Mouse (Mus musculus): ENCODE data around the gene Spata21.
A peak's percentile ranks its signal among the peaks of the same experiment; 100 is the strongest.

Spata21 gene

DNA sequence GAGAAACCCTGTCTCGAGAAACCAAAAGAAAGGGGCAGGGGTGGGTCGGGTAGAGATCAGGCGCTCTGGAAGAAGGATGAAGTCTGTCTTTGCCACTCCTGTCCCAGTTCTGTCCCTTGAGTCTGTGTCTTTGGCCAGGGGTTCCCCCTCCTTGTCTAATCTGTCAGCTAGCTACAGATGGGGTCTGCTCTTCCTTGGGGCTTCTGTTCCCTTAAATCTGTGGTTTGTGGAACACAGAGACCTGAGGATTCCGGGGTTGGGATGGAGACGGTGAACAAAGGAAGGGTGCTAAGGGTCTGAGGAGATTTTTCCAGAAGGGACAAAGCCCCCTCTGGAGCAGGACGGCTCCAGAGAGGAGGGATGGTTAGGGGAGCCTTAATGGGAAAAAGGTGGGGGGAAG, at the start of gene Spata21:
Gene Spata21, plus strand, starts transcription at position 301 of the 400 bp plus-strand sequence.
- DNase-seq: no peak

DNA sequence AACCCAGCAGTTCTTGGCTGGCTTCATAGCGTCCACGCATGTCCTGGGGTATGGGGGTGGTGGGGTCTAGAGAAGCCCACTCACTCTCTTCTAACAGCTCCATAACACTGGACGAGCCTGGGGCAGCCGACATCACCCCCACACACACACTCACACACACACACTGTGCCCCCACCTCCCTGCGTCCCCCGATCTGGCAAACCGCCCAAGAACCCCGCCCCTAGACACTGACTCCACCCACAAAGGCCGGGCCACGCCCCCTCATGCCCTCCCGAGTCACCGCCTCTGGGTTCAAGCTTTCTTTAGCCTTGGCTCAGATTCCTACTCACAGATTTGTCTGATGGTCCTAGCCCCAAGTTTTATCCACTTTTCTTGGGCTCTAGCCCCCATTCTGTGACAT, 47.0 kb upstream of the Spata21 start:
- no peak for DNase-seq

DNA sequence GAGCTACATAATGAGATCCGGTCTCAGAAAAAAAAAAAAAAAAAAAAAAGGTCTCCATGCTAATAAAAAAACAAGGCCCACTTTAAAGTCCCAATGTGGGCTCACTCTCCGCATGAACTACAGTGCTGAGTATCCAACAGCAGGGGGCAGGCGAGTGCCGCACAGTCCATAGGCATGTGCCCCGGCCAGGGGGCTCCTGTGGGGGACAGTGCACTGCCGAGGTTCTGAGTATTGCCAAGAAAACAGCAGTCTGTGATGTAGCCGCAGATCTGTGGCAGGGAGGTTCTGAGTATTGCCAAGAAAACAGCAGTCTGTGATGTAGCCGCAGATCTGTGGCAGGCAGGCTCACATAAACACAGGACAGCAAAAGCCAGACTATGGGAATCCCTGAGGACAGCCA, 43.3 kb upstream of the Spata21 start:
- DNase-seq: peak; percentile 73

DNA sequence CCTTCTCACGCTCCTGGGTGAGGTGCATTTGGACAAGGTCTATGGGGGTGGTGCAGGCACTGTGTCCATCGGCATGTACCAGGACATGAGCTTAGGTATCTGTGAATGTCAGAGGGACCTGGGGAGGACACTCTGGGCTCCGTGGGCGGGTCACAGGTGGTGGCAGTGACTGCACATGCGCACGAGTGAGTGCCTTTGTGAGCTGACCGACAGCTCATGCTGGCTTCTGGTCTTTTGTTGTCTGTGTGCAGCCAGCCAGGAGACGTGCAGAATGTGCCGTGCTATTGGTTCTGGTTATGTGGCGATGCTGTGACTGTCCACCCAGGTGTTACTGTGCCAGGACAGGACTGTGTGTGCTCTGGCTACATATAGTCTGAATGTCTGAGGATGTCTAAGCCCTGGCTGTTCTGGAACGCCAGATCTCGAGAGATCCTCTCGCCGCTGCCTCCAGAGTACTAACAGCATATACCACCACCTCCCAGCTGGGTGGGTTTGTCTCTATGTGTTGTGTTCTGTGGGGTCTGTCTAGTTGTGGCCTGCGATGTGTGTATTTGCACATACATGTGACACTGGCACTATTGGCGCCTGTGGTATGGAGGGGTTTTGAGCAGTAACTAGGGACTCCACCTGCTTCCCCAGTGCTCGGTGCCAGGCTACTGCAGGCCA, 39.2 kb upstream of the Spata21 start:
- DNase-seq: no peak

DNA sequence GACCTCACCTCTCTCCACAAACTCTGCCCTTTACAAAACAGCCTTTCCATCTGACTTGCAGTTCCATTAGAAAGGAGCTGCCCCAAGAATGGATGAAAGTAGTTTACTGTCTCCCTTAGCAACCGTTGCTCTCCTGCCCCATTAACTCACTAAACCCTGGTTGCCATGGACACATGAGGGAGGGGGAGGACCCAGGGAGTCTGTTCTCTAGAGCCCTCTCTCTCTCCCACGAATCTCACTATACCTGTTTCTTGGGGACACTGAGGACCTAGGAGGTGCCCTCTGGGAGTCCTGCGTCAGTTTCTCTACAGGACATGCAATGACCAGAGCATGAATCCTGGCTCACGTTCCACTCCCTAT, 38.7 kb upstream of the Spata21 start:
- peak; percentile 55 for DNase-seq

DNA sequence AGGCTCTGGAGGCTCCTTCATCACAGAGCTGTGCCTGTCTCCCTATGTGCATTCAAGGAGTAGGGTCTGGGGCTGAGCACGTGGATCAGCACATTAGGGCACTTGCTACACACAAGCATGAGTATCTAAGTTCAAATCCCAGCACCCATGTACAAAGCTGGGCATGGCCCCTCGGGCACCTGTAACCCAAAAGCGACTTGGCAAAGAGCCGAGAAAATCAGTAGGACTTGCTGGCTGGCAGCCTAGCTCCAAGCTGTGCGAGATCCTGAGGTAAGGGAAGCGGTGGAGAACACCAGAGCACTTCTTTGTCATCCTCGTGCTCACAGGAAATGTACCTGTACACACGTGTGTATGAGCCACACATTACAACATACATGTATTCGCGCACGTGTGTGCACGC, 35.7 kb upstream of the Spata21 start:
- DNase-seq: no peak

DNA sequence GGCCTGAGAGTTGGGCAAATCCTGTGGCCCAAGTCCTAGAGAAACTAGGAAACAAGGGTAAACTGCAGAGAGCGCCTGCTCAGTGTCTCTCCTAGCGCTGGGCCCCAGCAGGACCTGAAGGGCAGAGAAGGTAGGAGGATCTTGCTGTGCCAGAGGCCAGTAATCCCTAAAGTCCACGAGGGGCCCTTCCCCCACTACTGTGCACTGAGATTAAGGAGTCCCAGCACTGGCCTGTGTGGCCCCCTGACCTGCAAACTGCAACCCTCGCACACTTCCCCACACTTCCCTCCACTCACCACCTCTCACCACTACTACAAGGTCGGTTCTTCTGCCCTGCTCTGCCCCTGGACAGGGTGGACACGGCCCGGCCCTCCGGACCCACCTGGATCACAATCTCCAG, 35.0 kb upstream of the Spata21 start:
- DNase-seq: no peak

DNA sequence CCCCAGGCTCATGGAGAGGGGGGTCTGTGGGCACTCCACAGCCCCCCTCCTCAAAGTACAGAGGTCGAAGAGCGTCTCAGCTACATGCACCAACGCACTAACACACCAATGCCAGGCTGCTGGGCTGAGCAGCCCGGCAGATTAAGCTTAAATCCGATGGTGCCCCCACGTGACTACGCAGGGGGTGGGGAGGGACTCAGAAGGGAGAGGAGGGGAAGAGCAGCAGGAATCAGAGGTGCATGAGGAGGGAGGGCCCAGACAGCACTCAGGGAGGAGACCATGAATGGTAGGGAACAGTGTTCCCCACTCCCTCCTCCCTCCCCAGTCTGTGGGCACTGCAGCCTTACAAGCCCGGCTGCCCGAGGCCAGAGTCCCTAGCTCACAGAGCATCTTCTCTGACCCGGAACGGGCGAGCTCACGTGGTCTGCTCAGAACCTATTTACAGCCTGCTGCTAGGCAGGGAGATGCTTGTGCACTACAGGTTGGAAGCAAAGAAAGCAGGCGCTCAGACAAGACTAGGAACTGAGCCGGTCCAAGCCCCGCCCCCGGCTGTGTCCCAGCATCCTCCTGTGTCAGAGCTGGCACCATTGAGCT, 34.5 kb upstream of the Spata21 start:
- peak; percentile 80 for DNase-seq

DNA sequence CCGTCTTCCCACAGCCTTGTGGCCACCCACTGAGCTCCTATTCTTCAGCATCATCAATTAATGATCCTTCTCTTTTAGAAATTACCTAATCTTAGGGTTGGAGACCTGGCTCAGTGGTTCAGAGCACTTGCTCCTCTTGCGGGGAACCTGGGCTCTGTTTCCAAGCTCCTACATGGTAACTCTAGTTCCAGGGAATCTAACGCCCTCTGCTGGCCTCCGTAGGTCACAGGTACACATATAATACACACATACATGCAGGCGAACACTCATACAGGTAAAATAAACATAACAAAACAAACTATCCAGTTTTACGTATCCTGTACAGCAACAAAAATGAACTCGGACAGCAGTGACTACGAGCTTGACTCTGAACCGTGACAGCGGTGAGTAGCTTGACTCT, 31.2 kb upstream of the Spata21 start:
- no peak for DNase-seq

DNA sequence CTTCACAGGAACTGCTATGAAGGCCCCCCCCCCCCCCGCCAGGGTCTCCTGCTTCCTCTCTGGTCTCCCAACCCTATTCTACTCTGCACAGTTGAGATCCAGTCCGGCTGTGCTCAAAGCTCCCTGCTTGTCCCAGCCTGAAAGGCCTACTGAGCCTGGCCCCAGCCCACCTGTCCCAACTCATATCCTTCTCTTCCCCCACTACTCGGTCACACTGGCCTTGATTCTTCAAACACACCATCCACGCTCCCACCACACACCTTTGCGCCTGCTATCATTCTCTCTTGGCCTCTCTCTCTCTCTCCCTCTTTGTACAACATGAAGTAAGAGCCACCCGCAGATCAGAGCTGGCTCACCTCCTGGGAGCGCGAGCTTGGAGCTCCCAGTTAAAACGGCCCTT, 29.3 kb upstream of the Spata21 start:
- no peak for DNase-seq

DNA sequence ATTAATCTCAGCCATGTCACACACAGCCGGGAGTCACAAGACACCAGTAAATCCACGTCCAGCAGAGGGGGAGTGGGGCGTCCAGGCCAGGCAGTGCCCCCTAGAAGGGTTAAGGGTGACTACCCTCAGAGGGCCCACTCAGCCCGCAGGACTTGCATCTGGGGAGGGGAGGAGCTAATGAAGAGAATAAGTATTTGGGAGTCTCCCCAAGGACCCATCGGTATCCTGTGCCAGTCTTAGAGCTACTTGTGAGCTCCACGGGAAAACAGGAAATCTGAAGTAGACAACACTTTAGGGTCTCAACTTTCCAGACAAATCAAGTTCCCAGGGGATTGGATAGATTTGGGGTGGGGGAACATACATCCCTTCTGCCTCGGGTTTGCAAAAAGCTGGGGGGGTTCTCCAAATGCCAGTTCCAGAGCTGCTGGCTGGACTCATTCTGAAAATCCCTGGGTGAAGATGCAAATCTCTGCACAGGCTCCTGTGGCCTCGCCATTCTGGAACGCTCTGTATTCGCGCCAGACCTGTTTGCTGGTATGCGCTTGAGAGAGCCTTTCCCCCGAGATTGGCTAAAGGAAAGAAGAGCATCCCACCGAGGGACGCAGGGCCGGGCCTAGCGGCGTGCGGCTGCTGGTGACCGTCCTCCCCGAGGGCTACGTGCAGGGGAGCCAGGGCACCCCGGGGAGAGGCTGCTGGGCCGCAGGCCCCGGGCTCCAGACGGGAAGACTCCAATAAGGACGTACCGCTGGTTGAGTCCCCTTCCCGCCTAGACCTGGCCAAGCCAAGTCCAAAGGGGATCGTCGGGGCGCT, 28.3 kb upstream of the Spata21 start:
- DNase-seq: no peak

DNA sequence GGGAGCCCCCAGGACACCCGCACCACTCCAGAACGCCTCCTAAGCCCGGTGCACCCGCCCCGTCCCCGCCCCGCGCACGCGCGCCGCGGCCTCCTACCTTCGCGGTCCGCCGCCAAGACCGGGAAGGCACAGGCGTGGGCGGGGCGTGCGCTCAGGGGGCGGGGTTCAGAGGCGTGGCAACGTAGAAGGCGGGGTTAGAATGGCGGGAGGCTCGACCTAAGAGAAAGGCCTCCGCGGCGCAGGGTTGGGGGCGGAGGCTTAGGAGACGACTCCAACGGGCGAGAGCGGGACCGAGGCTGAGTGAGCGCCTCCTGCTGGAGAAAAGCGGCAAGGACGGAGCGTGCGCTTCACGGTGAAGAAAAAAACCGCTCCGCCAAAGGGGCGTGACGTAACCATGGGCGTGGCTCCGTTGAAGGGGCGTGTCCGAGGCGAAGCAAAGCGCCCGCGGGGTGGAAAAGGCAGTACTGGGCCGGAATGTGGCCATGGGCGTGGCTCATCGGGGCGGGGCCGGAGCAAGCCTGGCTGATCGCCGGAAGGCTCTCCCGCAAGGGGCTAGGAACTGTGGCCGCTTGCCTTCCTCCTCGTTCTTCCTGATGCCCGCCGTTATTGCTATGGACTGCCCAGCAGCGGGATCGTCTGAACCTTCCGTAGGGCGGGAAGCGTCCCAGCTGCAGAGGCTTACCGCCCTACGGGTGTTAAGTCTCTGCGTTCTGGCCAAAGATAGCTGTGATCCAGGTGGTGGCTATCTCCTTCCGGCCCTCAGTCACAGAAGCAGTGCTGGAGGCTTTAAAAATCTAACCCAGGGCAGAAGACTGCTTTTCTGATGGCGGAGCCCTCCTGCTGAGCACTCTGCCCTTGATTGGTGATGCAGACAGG, 27.5 kb upstream of the Spata21 start, which contains the start of gene Crocc:
Gene Crocc, minus strand, starts transcription at position 125 of the 876 bp plus-strand sequence.
- peak; percentile 99 for DNase-seq

DNA sequence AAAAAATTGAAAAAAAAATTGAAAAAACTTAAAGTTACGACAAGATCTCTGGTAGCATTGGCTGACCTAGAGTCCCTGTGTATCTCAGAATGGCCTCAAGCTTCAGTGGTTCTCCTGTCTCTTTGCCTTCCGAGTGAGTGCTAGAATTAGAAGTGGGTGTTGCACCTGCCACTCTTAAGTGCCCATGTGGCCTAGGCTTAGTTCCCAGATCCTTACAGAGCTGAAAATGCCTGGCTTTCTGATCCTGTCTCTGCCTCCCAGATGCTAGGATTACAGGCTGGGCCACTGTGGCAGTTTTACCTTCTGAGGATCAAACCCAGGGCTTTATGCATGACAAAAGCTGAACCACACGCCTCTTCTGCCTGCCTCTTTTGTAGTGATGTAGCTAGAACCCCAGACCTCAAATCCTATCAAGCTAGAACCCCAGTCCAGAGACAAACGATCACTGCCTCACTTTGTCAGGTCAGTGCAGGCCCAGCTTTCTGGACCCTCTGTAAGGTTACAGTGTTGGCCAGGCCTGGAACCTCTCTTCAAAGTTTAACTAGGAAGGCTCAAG, 24.0 kb upstream of the Spata21 start:
- DNase-seq: no peak

DNA sequence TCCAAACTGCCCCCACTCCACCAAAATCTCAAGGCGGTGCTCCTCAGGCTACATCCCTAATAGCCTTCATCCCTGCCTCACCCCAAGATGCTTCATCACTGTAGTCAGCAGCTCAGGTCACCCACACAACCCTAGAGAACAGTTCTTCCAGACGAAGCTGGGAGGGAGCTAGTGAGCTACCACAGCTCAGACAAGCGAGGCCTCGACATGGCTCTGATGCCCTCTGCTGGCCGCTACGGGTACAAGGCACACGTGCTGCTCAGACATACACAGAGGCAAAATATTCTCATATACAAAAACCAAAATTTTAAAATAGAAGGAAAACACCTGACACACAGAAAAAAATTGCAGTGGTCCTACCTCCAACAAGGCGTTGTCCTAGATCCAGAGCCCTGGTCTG, 23.0 kb upstream of the Spata21 start:
- peak; percentile 85 for DNase-seq

DNA sequence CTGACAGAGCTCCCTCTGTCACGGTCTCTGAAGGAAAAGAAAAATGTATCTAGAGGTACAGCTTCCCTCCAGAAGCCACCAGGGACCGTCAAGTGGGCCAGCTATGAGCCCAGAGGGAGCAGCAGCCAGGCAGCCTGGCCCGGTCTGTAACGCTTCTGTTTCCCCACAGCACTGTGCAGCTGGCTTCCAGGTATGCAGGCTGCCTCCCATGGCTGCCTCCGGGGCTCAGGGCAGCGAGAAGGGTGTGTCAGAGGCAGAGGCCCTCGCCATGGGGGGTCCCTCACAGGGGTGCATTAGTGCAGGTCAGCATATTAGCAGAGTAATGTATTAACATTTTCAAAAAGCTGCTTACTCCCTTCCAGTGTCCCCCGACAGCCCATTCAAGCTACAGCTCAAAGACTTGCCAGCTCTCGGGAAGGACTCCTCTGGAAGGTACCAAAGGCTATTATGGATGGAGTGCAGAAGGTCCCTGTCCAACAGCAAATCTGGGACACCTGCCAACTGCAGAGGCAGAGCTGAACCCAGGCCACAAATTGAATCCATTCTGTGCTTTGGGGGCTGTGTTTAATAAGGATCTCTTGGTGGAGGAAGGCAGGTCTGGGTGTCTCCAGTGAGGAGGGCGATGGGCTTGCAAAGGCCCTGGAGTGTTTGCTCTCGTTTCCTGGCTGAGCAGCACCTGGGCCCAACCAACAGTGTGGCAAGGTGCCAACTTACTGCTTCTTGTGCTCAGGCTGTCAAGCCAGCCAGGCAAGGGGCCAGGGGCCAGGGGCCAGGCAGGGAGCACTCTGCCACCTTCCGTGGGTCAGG, 21.2 kb upstream of the Spata21 start:
- no peak for DNase-seq

DNA sequence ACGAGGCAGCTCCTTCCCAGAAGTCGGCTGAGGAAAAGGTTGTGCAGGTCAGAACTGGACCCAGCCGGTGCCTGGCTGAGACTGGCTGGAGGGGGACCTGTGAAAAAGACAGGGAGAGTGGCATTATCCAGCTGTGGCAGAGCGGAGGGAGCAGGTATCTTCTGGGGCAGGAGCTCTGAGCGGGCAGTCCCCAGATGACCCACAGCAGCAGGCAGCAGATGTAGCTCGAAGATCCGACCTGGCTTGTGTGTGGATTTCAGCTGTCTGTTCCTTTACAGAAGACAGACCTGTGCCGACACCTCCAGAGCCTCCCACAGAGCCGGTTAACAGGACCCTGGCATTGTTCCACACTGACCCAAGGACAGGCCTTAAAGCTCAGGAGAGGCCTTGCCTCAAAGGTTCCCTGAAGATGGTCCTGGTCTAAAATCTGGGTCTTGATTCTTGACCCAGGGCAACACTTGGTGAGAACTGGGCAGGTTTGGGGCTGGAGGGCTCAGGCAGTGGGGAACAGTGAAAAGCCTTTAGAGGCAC, 20.6 kb upstream of the Spata21 start:
- no peak for DNase-seq

DNA sequence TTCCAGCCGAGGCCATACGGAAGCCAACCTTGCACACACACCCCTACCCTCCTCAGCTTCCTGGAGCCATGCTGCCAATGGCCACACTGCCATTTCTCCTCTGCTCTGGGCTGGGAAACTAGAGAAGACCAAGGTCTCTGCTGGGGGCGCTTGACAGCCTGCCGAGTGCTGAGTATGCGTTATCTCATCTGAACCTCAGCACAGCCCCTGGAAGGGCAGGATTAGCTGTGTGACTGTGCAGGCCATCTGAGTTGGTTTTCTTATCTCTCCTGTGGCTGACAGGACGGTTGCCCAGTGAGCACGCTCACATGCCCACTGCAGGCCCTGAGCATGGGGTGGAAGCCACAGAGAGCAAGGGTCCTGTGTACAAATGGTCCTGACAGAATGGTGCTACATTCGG, 19.5 kb upstream of the Spata21 start:
- no peak for DNase-seq

DNA sequence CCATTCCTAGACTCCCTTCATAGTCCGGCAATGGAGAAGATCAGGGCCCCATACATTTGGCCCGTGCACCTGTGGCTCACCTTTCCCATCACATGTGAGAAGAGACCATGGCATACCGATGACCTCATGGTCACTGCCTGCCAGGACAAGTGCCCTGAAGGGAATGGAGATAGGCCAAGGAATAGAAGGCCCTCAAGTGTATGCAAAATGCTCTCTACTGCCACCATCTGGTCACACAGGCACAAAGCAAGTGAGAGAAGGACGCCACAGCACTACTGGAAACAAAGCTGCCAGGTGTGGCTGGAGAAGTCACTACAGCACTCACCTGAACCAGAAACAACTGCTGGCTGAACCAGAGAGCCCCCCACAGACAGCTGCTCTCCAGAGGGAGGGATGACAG, 18.4 kb upstream of the Spata21 start:
- DNase-seq: no peak

DNA sequence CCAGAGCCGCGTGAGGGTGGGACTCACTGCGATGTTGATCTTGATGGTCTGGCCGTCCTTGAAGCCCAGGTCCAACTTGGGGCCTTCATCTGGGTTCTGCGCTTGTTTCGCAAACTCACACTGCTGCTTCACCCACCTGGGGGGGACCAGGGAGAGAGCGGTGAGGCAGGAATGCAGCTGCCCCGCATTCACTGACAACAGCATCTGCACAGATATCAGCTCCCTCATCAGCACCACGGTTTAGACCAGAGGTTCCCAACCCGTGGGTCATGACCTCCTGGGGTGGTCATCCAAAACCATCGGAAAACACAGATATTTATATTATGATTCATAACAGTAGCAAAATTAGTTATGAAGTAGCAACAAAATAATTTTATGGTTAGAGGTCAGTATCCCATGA, 15.6 kb upstream of the Spata21 start:
- no peak for DNase-seq

DNA sequence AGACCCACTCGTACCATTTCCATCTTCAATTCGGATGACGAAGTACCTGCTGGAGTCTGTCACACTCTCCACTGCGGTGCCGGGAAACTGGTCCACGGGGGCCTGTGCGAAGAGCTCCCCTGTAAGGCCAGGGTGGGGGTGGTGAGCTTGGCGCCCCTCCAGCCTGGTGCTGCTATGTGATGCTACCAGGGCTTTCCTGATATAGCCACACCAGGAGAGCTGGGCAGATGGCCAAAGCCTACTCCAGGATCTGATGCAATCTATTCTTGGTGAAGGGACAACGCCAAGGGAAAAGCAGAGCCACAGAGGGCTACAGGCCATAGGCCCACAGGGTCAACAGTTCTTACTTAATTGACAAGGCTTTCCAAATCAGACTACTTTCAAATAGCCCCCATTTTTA, 14.5 kb upstream of the Spata21 start:
- DNase-seq: peak; percentile 80

DNA sequence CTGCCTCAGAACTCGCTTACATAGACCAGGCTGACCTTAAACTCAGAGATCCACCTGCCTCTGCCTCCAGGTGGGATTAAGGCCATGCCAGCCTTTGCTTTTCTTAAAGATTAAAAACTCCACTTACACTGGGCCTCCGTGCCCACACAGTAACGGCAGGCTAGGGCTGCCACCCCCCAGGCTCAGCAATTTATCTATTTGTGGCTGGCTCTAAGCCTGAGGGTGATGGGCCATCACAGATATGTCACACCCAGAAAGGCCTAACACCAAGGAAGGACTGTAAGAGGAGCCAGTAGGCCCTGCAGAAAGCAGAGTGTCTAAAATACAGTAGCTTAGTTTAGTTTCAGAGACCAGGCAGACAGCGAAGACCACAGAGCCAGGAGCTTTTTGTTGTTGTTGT, 14.0 kb upstream of the Spata21 start:
- DNase-seq: no peak
